Mouse (Mus musculus): ENCODE results near the gene Babam2.

Gene Babam2

DNA sequence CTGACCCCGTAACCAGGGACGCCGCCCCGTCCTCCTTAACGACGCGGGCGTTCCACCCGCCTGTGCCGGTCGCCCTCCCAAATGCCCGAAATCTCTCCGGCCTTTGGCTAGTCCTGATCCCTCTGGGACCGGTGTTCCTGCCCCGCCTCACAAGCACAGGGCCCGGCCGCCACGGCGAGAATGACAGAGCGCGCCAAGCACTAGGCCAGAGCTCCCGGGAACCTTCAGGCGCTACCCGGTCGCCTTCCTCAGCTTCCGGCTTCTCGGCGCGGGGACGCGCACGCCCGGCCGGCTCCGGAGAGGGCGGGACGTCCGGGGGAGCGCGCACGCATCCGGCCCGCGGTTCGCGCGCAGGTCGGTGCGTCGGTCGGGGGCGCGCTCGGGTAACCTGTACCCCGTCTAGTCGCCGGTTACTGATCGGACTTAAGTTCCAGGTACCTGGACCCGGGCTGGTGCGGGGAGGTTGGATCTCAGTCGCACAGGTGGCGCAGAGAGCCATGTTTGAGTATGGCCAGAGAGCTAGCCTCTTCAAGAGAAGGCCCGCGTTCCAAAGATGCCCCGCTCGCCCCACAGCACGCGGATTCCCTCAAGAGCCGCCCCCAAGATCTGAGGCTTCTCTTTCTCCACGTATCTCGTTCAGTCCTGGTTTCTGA, at the start of gene Babam2:
Gene Babam2, plus strand, starts transcription at position 41 of the 653 bp plus-strand sequence.
- DNase-seq (ENCODE audit: low spot score): peak; percentile 91

DNA sequence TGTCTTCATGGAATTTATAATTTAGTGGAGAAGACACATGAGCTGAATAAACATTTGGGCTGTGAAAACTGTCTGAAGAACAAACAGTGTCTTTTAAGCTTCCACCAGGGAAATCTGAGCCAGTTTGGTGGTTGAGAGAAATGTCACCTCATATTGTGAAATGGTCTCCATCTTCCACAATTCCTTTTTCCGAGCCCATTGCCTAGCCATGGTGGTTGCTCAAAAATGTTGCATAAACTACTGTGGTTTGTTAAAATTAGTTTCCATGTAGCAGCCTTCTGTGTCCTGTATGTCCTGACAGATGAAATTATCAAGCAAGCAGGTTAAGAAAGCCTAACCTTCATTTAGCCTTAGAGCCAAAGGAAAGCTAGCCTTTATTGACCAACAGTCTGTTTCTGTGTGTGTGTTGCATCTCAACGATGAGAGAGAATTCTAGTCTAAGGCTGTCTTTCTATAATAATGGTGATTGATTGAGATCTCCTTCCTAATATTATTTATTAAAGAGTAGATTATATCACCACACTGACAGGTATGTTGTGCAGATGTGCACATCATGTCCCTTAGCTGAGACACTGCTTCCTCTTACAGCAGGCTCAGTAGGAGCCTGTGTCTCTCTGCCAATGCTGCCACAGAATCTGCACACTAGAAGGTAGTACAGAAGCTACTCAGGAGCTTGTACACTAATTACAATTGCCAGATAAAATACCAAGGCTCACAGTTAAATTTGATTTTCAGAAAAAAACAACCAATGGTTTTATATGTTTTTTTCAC, 46.8 kb upstream of the Babam2 start:
- no peak for DNase-seq (ENCODE audit: low spot score)

DNA sequence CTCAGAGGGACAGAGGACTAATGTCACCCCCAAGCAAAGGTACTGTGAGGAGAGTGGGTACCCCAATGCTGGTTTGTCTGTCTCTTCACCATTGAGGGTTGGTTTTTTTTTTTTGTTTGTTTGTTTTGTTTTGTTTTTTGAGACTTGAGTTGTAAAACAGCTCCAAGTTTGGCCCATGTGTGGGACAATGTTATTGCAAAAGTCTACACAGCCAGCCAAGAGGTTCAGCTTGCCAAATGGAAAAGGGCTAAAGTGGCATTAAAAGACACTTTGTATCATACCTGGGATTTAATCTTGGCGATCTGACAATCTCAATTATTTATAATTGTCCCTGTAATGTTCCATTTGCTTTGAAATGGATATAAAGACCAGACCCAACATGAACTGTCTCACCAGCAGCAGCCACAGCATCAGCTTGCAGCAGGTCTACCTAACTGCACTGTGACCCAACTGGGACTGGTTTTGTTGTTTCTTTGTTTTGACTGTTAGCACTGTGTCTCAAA, 41.7 kb upstream of the Babam2 start:
- DNase-seq (ENCODE audit: low spot score): peak; percentile 51

DNA sequence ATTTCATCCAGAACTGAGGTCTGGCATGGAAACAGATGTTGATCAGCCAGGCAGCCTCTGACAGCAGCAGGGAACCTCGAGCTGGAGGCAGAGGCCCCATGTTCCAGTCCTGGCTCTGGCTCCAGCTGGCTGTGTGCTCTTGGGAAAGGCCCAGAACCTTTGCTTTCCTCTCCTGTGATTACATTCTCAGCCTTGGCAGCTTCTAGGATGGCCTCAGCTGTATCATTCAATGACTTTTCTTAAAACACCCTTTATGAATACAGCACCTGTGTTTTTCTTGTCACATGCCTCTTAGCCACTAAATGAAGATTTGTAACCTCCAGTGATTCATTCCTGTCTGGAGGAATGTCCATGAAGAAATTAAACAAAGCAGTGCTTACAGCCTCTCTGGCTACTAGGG, 31.3 kb upstream of the Babam2 start:
- DNase-seq (ENCODE audit: low spot score): no peak

DNA sequence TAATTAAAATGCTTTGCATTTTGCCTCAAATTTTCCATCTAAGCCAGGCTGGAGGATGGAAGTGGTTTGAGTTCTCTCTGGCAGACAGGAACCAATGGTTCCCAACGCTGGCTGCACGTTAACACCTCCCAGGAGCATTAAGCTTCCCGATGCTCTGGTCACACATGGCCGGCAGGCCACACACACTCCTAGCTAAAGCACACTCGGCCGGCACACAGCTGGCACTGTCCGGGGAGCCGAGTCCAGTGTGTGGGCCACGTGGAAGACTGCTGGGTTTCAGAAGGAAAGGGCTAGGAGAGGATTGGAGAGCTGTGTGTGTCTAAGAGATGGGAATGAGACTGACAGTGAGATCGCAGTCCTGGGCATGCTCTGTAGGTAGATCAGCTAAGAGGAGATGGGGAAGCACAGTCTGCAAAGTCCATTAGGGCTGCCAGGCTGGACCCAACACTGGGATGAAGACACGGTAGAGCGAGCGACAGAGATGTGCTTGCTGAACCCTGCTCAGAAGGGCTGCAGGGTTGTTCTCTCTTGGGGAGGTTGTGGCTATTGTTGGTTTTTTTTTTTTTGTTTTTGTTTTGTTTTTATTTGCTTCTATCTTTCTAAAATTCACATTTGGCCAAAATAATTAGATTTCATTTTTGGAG, 29.0 kb upstream of the Babam2 start:
- DNase-seq (ENCODE audit: low spot score): no peak

DNA sequence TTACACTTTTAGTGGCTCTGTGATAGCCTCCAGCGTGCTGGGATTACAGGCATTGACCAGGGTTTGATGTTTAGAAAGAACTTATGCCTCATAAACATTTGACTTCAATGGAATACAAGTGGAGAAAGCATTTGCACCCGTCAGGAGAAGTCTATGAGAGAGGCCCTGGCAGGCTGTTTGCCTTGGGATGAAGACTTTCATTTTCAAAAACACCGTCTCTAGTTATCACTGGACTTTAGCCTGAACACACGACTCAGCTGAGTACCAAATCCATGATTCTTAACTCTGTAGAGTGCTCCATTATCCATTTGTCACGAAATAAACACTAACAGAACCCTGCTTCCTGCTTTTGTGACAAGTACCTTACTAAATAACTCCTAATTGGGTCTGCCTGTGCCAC, 27.5 kb upstream of the Babam2 start:
- DNase-seq (ENCODE audit: low spot score): no peak

DNA sequence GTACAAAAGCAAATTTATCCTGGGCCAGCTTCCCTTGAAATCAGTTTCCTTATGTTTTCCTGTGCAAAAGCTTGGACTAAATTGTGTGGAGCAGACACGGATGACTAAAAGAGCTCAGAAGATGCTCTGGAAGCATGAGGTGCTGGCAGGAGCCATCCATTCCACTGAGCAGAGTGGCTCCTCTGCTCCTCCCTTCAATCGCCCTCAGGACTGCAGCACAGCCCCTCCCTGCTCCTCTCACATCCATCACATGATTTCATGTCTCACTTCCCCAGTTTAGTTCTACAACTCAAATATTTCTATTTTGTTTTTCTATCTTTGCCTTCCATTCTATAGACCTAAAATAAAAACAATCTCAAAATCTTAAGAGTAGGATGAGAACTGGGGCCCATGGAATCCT, 26.3 kb upstream of the Babam2 start:
- no peak for DNase-seq (ENCODE audit: low spot score)

DNA sequence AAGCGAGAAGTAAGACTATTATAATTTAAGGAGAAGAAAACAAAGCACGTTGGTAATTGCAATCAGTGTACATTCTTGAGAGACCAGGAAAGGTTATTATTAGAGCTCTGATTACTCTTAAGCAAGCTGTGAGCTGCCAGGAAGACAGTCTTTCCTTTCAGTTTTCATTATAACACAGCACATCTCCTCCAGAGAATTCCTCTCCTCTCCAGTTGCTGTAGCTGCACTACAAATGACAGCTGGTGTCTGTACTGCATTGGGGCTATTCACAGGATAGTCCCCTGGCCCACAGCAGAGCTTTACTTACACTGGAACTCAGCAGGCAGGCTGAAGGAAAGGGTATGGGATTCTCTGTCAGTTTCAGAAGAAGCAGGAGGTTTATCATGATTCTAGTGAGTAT, 24.1 kb upstream of the Babam2 start:
- no peak for DNase-seq (ENCODE audit: low spot score)

DNA sequence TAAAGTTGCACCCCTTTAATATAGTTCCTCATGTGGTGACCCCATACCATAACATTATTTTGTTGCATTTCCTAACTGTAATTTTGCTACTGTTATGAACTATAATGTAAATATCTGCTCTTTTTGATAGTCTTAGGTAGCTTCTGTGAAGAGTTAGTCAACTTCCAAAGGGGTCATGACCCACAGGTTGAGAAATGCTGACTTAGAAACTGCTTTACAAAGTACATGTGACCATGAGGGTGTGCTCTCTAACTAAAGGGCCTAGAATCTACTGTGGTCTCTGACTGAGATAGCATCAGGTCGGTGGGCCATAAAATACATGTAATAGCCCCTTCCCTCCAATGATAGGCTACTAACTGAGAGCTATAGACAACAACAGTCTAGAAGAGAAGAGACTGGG, 19.5 kb upstream of the Babam2 start:
- no peak for DNase-seq (ENCODE audit: low spot score)

DNA sequence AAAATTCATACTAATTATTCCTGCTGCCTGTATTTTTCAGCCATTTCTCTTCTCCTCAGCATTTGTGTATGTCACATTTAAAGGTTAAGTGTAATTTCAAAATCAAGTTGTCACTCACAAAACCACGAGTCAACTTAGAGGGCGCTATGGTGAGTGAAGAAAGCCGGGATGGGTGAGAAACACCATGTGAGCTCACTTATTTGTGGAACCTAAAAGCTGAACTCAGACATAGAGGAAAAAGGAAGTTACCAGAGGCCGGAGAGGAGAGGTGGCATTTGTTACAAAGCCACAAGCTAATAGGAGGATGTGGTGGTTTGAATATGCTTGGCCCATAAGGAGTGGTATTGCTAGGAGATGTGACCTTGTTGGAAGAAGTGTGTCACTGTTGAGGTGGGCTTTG, 17.3 kb upstream of the Babam2 start:
- DNase-seq (ENCODE audit: low spot score): no peak

DNA sequence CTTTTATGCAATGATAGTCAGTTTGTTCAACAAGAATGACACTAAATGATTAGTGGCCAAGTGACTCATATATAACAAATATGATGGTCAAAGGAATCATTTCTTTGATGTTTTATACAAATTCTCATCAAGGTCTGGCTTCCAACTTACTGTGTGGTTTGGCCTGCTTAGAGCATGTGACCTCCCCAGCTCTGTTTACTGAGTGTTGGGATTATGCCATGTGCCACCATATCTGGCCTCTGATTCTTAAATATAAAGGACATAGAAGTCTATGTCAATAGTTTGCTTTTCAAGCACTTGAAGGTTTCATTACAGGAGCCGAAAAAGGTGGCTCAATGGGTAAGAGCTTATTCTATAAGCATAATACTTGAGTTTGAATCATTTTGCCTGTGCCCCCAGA, 15.2 kb upstream of the Babam2 start:
- DNase-seq (ENCODE audit: low spot score): no peak

DNA sequence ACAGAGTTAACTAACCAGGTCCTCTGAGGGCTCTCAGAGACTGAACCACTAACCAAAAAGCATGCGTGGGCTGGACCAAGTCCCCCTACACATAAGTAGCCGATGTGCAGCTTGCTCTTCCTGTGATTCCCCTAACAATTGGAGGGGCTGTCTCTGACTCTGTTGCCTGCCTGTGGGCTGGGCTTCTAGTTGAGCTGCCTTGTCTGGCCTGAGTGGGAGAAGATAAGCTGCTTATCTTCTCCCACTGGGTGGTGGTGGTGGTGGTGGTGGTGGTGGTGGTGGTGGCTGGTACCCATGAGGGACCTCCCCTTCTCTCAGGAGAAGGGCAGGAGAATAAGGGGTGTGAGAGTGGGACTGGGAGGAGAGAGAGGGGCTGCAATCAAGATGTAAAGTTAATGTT, 11.4 kb upstream of the Babam2 start:
- no peak for DNase-seq (ENCODE audit: low spot score)

DNA sequence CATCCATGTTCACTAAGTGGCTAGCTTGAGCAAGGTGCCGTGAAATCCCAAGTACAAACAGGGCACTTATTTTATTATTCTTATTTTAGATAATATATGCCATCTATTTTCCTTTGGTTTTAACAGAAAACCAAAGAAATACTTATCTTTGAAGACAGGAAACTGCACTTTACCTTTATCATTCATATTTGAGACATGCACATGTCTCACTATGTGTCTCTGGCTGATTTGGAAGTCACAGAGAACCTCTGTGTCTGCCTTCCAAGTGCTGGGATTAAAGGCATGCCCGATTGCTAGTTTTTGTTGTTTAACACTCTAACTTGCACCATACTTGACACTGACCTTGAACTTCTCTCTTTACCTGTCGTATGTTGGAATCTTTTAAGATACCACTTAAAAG, 9.5 kb upstream of the Babam2 start:
- DNase-seq (ENCODE audit: low spot score): no peak

DNA sequence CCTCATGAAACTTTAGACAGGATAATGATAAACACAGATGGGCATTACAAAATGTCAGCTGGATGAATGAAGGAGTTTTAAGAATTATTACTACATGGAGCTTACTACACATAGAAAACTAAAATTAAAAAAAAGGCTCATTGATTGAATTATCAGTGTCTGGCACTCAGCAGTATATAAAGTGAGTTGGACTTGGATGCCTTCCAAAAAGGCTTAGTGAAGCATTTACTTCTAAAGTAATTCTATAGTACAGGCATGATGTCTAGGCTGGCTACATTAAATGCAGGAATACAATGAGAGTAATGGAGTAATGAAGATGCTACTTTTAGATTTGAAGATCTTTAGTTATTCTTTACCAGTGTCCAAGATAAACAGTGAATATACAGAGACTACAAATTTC, 4.3 kb upstream of the Babam2 start:
- peak; percentile 40 for DNase-seq (ENCODE audit: low spot score)

DNA sequence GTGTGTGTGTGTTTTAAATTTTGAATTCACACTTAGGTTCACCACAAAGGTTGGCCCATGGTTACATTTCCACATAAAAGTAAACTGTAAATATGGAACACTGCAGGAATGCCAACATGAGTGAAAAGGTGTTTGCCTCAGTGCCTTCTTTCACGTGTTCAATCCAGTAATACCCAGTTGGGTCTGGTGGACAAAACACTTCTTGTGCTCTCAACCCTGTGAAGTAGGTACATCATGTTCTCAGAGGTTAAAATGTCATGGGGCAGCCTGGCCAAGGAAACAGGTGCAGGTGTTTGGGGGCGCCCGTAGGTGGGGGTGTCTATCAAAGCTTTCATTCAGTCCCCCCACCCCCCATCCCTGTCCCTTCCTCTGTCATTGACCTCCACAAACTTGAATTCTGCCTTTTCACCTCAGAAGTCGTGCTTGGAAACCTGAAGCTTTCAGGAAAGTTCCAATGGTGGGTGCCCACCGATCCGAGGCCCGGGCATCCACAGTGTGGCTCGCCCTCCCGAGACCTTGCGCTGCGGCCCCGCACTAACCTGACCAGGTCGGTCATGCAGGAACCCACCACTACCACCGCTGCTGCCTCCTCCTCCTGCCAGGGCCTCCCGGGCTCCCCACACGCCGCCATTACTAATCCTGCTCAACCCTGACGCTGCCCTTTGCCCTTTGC, 377 bp upstream of the Babam2 start, which contains the start of gene Rbks:
Gene Rbks, minus strand, starts transcription at position 657 of the 673 bp plus-strand sequence.
- no peak for DNase-seq (ENCODE audit: low spot score)

DNA sequence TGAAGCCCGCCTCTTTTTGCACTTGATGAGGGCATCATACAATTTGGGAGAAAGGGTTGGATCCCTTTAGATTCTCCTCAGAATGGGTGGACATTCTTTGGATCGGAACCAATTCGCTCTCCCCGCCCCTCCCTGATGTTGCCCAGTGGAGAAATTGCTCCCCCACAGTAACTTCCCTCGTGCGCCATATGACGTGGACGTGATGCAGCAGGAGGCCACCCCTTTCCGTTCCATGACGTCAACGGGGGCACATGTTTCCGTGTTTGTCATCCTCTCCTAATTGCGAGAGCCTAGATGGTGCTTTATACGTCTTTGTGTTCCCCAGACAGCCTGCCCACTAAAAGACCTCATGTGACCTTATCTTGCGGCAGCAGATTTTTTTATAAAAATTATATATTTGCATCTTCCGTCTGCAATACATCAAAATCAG, 828 bp downstream of the Babam2 start:
- DNase-seq (ENCODE audit: low spot score): peak; percentile 87

DNA sequence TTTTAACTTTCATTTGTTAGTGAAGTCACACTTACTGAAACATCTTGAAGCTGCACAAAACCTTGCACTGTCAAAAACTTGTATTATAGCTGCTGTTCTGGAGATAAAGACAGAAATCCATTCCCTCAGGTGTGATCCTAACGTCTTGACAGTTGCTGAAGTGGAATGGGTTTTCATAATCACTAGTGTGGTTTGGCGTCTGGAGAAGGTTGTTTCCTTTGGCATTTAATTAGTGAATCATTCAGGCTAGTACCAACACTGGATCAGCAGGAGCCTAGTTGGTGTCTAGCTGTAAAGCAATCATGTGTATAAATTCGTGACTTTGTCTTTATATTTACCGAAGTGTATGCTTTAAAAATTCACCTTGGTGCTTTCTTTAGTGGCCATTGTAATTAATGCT, 1.4 kb downstream of the Babam2 start:
- peak; percentile 33 for DNase-seq (ENCODE audit: low spot score)

DNA sequence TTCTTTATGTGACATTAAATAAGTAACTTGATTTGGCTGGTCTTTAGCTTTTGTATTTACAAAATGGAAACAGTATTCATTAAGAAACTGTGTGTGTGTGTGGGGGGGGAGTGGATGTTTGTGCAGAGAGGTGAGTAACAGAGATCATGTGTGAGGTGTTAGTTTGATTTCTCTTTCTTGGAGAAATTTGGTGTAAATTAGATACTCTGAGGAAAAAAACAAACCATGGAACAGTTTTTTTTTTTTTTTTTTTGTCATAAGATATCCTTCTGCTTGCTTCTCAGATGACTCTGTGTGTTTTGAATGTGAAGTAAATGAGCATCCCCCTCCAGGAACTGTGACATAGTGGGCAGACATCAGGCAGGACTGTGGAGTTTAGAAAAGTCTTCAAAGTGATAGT, 1.9 kb downstream of the Babam2 start:
- DNase-seq (ENCODE audit: low spot score): no peak

DNA sequence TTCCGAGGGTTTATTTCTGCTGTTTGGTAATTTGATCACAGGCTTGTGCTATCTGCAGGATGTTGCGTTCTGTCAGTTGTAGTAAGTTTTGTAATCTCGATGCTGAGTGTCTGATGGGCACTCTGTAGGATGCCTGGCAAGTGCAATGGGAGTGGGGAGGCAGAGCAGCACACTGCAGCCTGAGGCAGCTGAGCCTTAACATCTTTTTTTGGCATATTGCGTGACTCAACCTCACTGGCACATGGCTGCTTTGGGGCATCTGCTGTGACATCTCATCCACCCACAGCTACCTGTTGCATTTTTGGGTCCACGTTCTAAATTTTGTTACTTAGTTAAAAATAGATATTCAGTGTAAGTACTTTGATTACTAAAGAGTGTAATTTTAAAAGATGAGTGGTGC, 7.5 kb downstream of the Babam2 start:
- DNase-seq (ENCODE audit: low spot score): no peak

DNA sequence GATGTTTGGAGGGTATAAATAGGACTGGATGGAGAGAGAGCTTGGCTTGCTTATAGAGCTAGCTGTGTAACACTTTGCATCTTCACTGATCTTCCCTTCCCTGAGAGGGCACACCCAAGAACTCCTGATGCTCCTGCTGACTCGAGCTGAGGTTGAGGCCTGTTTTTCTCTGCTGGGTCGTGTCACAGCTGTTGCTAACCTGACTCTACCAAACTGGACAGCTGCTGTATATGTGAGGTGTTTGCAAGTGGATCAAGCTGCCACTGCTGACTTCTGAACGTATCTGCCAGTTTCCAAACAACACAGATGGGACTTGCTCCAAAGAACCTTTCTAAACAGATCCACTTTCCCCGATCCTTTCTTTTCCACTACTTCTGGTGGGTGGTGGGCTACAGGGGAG, 9.3 kb downstream of the Babam2 start:
- no peak for DNase-seq (ENCODE audit: low spot score)

DNA sequence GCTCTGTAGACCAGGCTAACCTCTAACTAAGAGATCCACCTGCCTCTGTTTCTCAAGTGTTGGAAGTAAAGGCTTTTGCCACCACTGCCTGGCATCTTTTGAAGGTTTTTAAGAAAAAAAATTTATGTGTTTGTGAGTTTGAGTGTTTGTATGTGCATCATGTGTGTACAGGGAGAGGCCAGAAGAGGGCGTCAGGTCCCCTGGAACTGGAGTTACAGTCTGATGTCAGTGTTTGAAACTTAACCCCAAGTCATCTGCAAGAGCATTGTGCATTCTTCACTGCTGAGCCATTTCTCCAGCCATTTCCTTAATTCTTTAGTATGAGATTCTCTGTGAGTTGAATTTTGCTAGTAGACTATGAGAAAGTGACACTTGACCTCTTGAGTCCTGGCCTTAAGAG, 11.9 kb downstream of the Babam2 start:
- no peak for DNase-seq (ENCODE audit: low spot score)

DNA sequence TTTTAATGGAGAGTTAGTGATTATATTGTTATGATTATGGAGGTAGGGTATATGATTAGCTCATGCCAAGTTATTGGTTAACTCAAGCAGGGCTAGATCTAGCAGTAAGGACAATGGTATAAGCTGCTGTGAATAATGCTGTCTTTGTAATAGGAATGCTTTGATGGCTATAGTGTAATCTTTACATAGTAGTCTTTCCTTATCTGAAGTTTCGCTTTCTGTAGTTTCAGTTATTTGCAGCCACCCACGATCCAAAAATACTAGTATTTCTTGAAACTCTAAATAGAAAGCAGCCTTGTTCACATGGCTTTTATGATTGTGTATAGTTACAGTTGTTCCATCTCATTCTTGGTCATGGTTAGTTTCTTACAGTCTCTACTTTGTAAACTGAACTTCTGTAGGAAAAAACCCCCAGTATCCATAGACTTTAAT, 15.8 kb downstream of the Babam2 start:
- DNase-seq (ENCODE audit: low spot score): no peak

Measured in MN1 (cell line).